Mouse (Mus musculus): ENCODE measurements around the gene Rfx3. TPM values are rescaled to one million over a fixed set of nuclear protein-coding genes. Genes with fewer than 3 reads are reported as not detected.

Rfx3 gene
- polyA plus RNA-seq (2014; fragmentation: Illumina TruSeq; extraction: RNeasy Lipid Tissue Mini Kit (QIAGEN cat#74804); ENCODE audit: low read depth, low replicate concordance): 8.3 TPM

GRCm38 (mm10) chr19:28010471-28011395 is at the start of gene Rfx3:
TSS of gene Rfx3 (minus strand) at chr19:28011166.

